Mouse (Mus musculus) liver, adult 2 months (tissue): ENCODE measurements at regions not wholly inside any gene's neighbourhood (a gene's known extent, or its start where the extent isn't known, plus 50 kb on each side); places are given as distances from the start of the nearest gene placed in this dataset.

Experiments
- CTCF ChIP-seq: fragments of 200-500 bp; IDR thresholded peaks from 2 replicates; pipeline ENCODE4 v1.5.1; 2011; ENCODE audit warnings: low read depth, low read length, control low read depth
- POLR2A ChIP-seq: fragments of 200-500 bp; IDR thresholded peaks from 2 replicates; pipeline ENCODE4 v1.6.1; 2011; ENCODE audit warnings: low read length, control low read depth; ENCODE audit not compliant: insufficient read depth; ENCODE audit errors: extremely low read depth

DNA sequence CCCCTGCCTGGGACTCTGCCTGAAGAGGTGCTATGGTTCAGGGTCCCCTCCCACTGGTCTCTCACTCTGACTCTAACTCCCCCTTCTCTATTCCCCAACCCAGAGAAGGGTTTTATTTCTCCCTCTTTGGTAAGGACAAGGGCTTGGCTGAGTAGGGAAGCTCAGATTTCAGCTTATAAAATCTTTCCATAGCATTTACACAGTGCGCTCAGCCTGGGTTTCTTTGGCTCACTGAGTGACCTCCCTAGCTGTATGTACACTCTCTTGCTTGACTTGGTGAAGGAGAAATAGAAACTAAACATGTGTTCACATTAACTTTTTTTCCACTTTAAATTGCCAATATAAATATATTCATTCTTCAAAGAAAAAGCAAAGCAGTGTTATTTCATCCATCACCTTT, 186.9 kb upstream of the G2e3 start:
- TF ChIP-seq CTCF (no peak), POLR2A (no peak)
